Mouse (Mus musculus): ENCODE measurements at regions not wholly inside any gene's neighbourhood (a gene's known extent, or its start where the extent isn't known, plus 50 kb on each side); places are given as distances from the start of the nearest gene placed in this dataset.

- no peak for DNase-seq
Measured at GRCm38 (mm10) chr15:96768301-96768993, 68.9 kb upstream of the Slc38a2 start.

- no peak for DNase-seq
Measured at GRCm38 (mm10) chr15:96767188-96767587, 67.7 kb upstream of the Slc38a2 start.

- no peak for DNase-seq
Measured at GRCm38 (mm10) chr15:96766238-96766637, 66.7 kb upstream of the Slc38a2 start.

- no peak for DNase-seq
Measured at GRCm38 (mm10) chr15:96763611-96764010, 64.1 kb upstream of the Slc38a2 start.

- peak; percentile 40 for DNase-seq
Measured at GRCm38 (mm10) chr15:96759078-96759995, 59.8 kb upstream of the Slc38a2 start.

- DNase-seq = no peak
Measured at GRCm38 (mm10) chr15:96757446-96758198, 58.1 kb upstream of the Slc38a2 start.

- no peak for DNase-seq
Measured at GRCm38 (mm10) chr15:96756456-96756855, 56.9 kb upstream of the Slc38a2 start.

GRCm38 (mm10) chr15:96755951-96756350 is 56.4 kb upstream of the Slc38a2 start:
- no peak for DNase-seq

- no peak for DNase-seq
Measured at GRCm38 (mm10) chr15:96755322-96755942, 55.9 kb upstream of the Slc38a2 start.

- no peak for DNase-seq
Measured at GRCm38 (mm10) chr15:96754079-96754478, 54.5 kb upstream of the Slc38a2 start.

GRCm38 (mm10) chr15:96752719-96753118 is 53.2 kb upstream of the Slc38a2 start:
- no peak for DNase-seq

GRCm38 (mm10) chr15:96752062-96752358 is 52.5 kb upstream of the Slc38a2 start:
- DNase-seq = no peak

GRCm38 (mm10) chr15:96751243-96752061 is 51.9 kb upstream of the Slc38a2 start:
- DNase-seq = no peak

- DNase-seq = no peak
Measured at GRCm38 (mm10) chr15:96749534-96750256, 50.2 kb upstream of the Slc38a2 start.

All from retina, postnatal 1 day (tissue).